15 mouse cellular contexts compared by ENCODE assay signal in the genomic region with DNA sequence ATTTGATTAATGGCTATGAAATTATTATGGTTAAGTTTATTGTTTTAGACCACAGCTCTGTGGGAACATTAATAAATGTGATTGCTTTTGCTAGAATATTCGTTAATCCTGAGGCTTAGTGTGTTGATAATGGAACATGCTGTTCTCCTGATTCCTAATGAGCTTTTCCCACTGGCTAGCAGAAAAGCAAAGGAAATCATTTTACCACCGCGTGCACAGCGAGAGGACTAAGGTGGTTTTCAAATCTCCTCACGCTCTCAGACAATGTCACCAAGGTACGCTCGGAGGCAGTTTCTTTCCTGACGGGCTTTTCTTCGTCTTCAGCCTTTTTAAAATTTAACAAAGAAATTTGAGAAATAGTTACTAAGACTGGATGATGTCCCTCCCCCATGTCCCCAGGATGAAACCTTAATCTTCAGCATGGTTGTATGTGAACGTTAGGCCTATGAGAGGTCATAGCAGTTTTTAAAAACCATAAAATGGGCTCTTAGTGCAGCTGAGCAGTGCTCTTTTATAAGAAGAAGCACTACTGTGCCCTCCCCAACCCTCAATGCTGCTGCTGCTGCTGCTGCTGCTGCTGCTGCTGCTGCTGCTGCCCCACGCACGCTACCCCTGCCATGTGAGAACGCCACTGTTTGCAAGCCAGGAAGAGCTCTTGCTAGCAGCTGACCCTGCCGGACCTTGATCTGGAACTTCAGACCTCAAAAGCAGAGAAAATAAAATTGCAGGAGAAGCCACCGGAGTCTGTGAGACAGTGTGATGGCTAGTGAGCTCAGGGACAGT. TPM values are rescaled to one million over a fixed set of nuclear protein-coding genes. Genes with fewer than 3 reads are reported as not detected.
A peak's percentile ranks its signal among the peaks of the same experiment; 100 is the strongest.
DNase-seq lines count a peak whose midpoint lies in the region; ATAC-seq and TF ChIP-seq lines count a peak whose summit lies in the region.
"Had no signal": no experiment of that assay in that cellular context is flagged by ENCODE, and none has a peak within 500 bp of the region (broad histone marks: within the 10 kb centered on the region; RNA-seq: fewer than 3 reads in every experiment).

No protein-coding gene starts in this region.

- no peaks in the 10 kb centered on the region for H3K27me3 ChIP-seq in forebrain, embryonic 11.5 days (ENCODE audit: control insufficient read depth, insufficient read depth, low read length)
- H3K27me3 ChIP-seq in forebrain, embryonic 14.5 days (replicated peaks; ENCODE audit: control insufficient read depth, insufficient read depth, low read length), result no peaks in the 10 kb centered on the region
- H3K27me3 ChIP-seq in midbrain, embryonic 16.5 days (ENCODE audit: control insufficient read depth, insufficient read depth, low read depth, low read length), result no peaks in the 10 kb centered on the region
- H3K27me3 ChIP-seq: limb, embryonic 15.5 days had no signal

- no peaks in the 10 kb centered on the region for H3K9me3 ChIP-seq in forebrain, embryonic 11.5 days (ENCODE audit: control insufficient read depth, low read length)
- no peaks in the 10 kb centered on the region for H3K9me3 ChIP-seq in forebrain, embryonic 14.5 days (replicated peaks; ENCODE audit: control insufficient read depth, low read length)
- H3K9me3 ChIP-seq in midbrain, embryonic 16.5 days (replicated peaks; ENCODE audit: control insufficient read depth, low read length, poor library complexity, severe bottlenecking), result no peaks in the 10 kb centered on the region
- H3K9me3 ChIP-seq: limb, embryonic 15.5 days had no signal

- TF ChIP-seq CTCF in layer of hippocampus, adult 2 months (conservative IDR thresholded peaks at IDR 0.05), result no peak

- H3K36me3 ChIP-seq in forebrain, embryonic 11.5 days (ENCODE audit: control insufficient read depth, insufficient read depth, low read length), result no peaks in the 10 kb centered on the region
- H3K36me3 ChIP-seq in forebrain, embryonic 14.5 days (ENCODE audit: control insufficient read depth, insufficient read depth, low read length), result no peaks in the 10 kb centered on the region
- H3K36me3 ChIP-seq in midbrain, embryonic 16.5 days (ENCODE audit: control insufficient read depth, insufficient read depth, low read length), result no peaks in the 10 kb centered on the region
- H3K36me3 ChIP-seq: limb, embryonic 15.5 days had no signal

- H3K4me2 ChIP-seq in forebrain, embryonic 11.5 days (ENCODE audit: low read depth, low read length, severe bottlenecking), result no peak overlapping the region
- no peak overlapping the region for H3K4me2 ChIP-seq in forebrain, embryonic 14.5 days (ENCODE audit: low read length)
- H3K4me2 ChIP-seq in midbrain, embryonic 16.5 days (ENCODE audit: low read length), result peak overlapping the region; percentile 23; the same call in 1 of the 2 replicates
- H3K4me2 ChIP-seq: limb, embryonic 15.5 days had no signal

- no peak overlapping the region for H3K27ac ChIP-seq in forebrain, embryonic 11.5 days (ENCODE audit: low read depth, low read length)
- no peak overlapping the region for H3K27ac ChIP-seq in forebrain, embryonic 14.5 days (ENCODE audit: low read depth, low read length)
- H3K27ac ChIP-seq in layer of hippocampus, adult 2 months, result peak overlapping the region; percentile 10; the same call in 1 of the 2 replicates
- H3K27ac ChIP-seq in midbrain, embryonic 16.5 days (ENCODE audit: low read length), result peak overlapping the region; percentile 71
- H3K27ac ChIP-seq: kidney, postnatal 0 days; left cerebral cortex, adult 2 months; limb, embryonic 15.5 days had no signal

- no peak for DNase-seq in forebrain, embryonic 11.5 days (ENCODE audit: low spot score)
- DNase-seq in forebrain, embryonic 14.5 days (ENCODE audit: low spot score), result no peak
- no peak for DNase-seq in layer of hippocampus, adult 2 months (ENCODE audit: low spot score in 2 of 2)
- DNase-seq in layer of hippocampus, postnatal 25 days (ENCODE audit: extremely low spot score in 1 of 2, low spot score in 1 of 2), result no peak
- peak; percentile 36 for DNase-seq in liver
- DNase-seq in spleen, postnatal 36 days (ENCODE audit: low spot score in 2 of 2), result no peak
- no peak for DNase-seq in urinary bladder, postnatal 14 days (ENCODE audit: low spot score)
- DNase-seq: adrenal gland, adult 8-10 months; heart, postnatal 14 days; lung, postnatal 4 days; spleen, adult 18-20 months had no signal

- 57% methylated on average over 15 of the region's 15 CpGs for WGBS in forebrain, embryonic 11.5 days
- 35% methylated on average over 15 of the region's 15 CpGs for WGBS in forebrain, embryonic 14.5 days
- 46% methylated on average over 15 of the region's 15 CpGs for WGBS in midbrain, embryonic 16.5 days

- H3K4me3 ChIP-seq in forebrain, embryonic 11.5 days (ENCODE audit: low read depth, low read length), result no peak overlapping the region
- no peak overlapping the region for H3K4me3 ChIP-seq in forebrain, embryonic 14.5 days (ENCODE audit: low read depth, low read length)
- H3K4me3 ChIP-seq in layer of hippocampus, adult 2 months, result no peak overlapping the region
- H3K4me3 ChIP-seq in midbrain, embryonic 16.5 days (ENCODE audit: low read depth, low read length), result no peak overlapping the region
- H3K4me3 ChIP-seq: left cerebral cortex, adult 2 months; limb, embryonic 15.5 days had no signal

- H3K9ac ChIP-seq in forebrain, embryonic 11.5 days (ENCODE audit: low read length), result 0 out of 2 replicates have a peak overlapping the region, but pooled peaks have one; percentile 2
- no peak overlapping the region for H3K9ac ChIP-seq in forebrain, embryonic 14.5 days (ENCODE audit: low read length)
- 0 out of 2 replicates have a peak overlapping the region, but pooled peaks have one; percentile 12 for H3K9ac ChIP-seq in midbrain, embryonic 16.5 days (ENCODE audit: low read depth, low read length)
- H3K9ac ChIP-seq: limb, embryonic 15.5 days had no signal

- ATAC-seq in forebrain, embryonic 11.5 days (replicated peaks; ENCODE audit: low FRiP score), result no peak
- no peak for ATAC-seq in forebrain, embryonic 14.5 days
- peak; percentile 59 for ATAC-seq in midbrain, embryonic 16.5 days

- no peaks in the 10 kb centered on the region for H3K4me1 ChIP-seq in forebrain, embryonic 11.5 days (replicated peaks; ENCODE audit: control insufficient read depth, insufficient read depth, low read length)
- H3K4me1 ChIP-seq in forebrain, embryonic 14.5 days (ENCODE audit: control insufficient read depth, insufficient read depth, low read length), result no peaks in the 10 kb centered on the region
- H3K4me1 ChIP-seq in midbrain, embryonic 16.5 days (ENCODE audit: control insufficient read depth, insufficient read depth, low read length), result 0 out of 2 replicates have a peak, but pooled peaks cover 3% of the 10 kb centered on the region
- H3K4me1 ChIP-seq: limb, embryonic 15.5 days had no signal

RNA-seq across cellular contexts. Expression of gene Paqr9, which starts 17.6 kb away (rescaled TPM):
- 0.27 and 0.41 TPM in 2 replicates for polyA plus RNA-seq in forebrain, embryonic 11.5 days (2014; fragmentation: Nextera tagmentation; extraction: Ambion mirVana)
- 1.9 and 3.1 TPM in 2 replicates for polyA plus RNA-seq in forebrain, embryonic 14.5 days (2014; fragmentation: Nextera tagmentation; extraction: Ambion mirVana)
- total RNA-seq in layer of hippocampus, adult 2 months (2021), result 10 to 100 TPM; 45.9 to 47.6 TPM
- total RNA-seq in layer of hippocampus, postnatal 25 days (2021), result 10 to 100 TPM; 51.9 to 53.2 TPM
- polyA plus RNA-seq in midbrain, embryonic 16.5 days (2015; fragmentation: Nextera tagmentation; extraction: Ambion mirVana), result 5.5 and 5.7 TPM in 2 replicates

RNA-seq across cellular contexts. Expression of gene U2surp, which starts 30.0 kb away (rescaled TPM):
- 130 and 159 TPM in 2 replicates for polyA plus RNA-seq in forebrain, embryonic 11.5 days (2014; fragmentation: Nextera tagmentation; extraction: Ambion mirVana)
- 129 and 132 TPM in 2 replicates for polyA plus RNA-seq in forebrain, embryonic 14.5 days (2014; fragmentation: Nextera tagmentation; extraction: Ambion mirVana)
- total RNA-seq in layer of hippocampus, adult 2 months (2021), result 10 to 100 TPM; 71.1 to 74.4 TPM
- 10 to 100 TPM; 59.3 to 70.8 TPM for total RNA-seq in layer of hippocampus, postnatal 25 days (2021)
- polyA plus RNA-seq in midbrain, embryonic 16.5 days (2015; fragmentation: Nextera tagmentation; extraction: Ambion mirVana), result 117 and 131 TPM in 2 replicates

Comparison
In these comparisons a context has a peak if more than half of its experiments do, and no peak if none do; other contexts are left out.
1. H3K27ac ChIP-seq: peak in layer of hippocampus, adult 2 months (single experiment) and midbrain, embryonic 16.5 days (single experiment); none in forebrain, embryonic 11.5 days (single experiment) and forebrain, embryonic 14.5 days (single experiment).